ENCODE assay signal across 1 mouse cellular context in the genomic region with DNA sequence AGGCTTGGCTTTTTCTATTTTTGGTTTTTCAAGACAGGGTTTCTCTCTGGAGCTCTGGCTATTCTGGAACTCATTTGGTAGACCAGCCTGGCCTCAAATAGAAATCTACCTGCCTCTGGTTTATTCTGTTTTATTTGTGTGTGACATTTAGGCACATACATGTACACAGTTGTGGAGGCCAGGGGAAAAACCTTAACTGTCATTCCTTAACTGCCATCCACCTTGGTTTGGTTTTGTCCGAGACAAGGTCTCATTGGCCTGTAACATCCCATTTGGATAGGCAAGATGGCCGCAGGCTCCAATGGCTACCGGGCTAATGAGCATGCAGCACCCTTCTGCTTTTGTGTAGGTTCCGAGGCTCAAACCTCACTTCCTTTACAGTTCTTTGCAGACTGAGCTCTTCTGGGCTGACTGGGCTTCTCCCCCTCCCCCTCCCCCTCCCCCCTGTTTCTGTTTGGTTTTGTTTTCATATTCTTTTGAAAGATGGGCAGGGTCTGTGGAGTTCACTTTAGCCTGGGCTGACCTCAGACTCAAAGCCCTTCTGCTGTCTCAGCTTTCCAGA.
TF ChIP-seq lines count a peak whose summit lies in the region.

No protein-coding gene starts in this region.

TF ChIP-seq in CH12.LX, 34 proteins besides CTCF, POLR2A, EP300 and RAD21:
- TF ChIP-seq MYC (IDR thresholded peaks at IDR 0.05; ENCODE audit: low read depth, low read length) (0 out of 2 replicates have a peak, but pooled peaks have one; percentile 42), NELFE (IDR thresholded peaks at IDR 0.05; ENCODE audit: low read depth, low read length) (no peak), NRF1 (IDR thresholded peaks at IDR 0.05; ENCODE audit: low read depth, low read length) (peak; percentile 72), TCF12 (IDR thresholded peaks at IDR 0.05; ENCODE audit: low read depth, low read length) (no peak), HCFC1 (IDR thresholded peaks at IDR 0.05; ENCODE audit: low read depth, low read length) (no peak; the same call in 1 of the 2 replicates), MXI1 (IDR thresholded peaks at IDR 0.05; ENCODE audit: low read depth, low read length) (no peak), ZC3H11A (IDR thresholded peaks at IDR 0.05; ENCODE audit: low read depth, low read length) (no peak), ZKSCAN1 (IDR thresholded peaks at IDR 0.05; ENCODE audit: borderline replicate concordance, low read depth, low read length) (no peak), MAX (IDR thresholded peaks at IDR 0.05; ENCODE audit: low read length) (peak; percentile 64), JUND (conservative IDR thresholded peaks at IDR 0.05; ENCODE audit: low read depth, low read length) (peak; percentile 53; the same call in 1 of the 2 replicates), ELF1 (IDR thresholded peaks at IDR 0.05; ENCODE audit: low read depth, low read length) (peak; percentile 33; the same call in 1 of the 2 replicates), UBTF (IDR thresholded peaks at IDR 0.05; ENCODE audit: low read depth, low read length) (no peak), TBP (conservative IDR thresholded peaks at IDR 0.05; ENCODE audit: low read depth, low read length) (0 out of 2 replicates have a peak, but pooled peaks have one; percentile 38), POLR2AphosphoS2 (IDR thresholded peaks at IDR 0.05; ENCODE audit: low read depth, low read length) (peak; percentile 63; the same call in 1 of the 2 replicates), KAT2A (IDR thresholded peaks at IDR 0.05; ENCODE audit: insufficient replicate concordance, low read length) (no peak), CHD1 (IDR thresholded peaks at IDR 0.05; ENCODE audit: low read depth, low read length) (no peak), USF1 (IDR thresholded peaks at IDR 0.05; ENCODE audit: low read depth, low read length) (no peak), SMC3 (IDR thresholded peaks at IDR 0.05; ENCODE audit: low read depth, low read length) (peak; percentile 9; the same call in 1 of the 2 replicates), JUN (IDR thresholded peaks at IDR 0.05; ENCODE audit: insufficient read depth, low read depth, low read length) (no peak), IRF4 (IDR thresholded peaks at IDR 0.05; ENCODE audit: low read depth, low read length) (no peak), BHLHE40 (IDR thresholded peaks at IDR 0.05; ENCODE audit: low read depth, low read length) (no peak), MAFK (IDR thresholded peaks at IDR 0.05; ENCODE audit: insufficient replicate concordance, low read length) (no peak), E2F4 (IDR thresholded peaks at IDR 0.05; ENCODE audit: insufficient replicate concordance, low read depth, low read length) (no peak), USF2 (conservative IDR thresholded peaks at IDR 0.05; ENCODE audit: low read depth, low read length) (no peak), RCOR1 (conservative IDR thresholded peaks at IDR 0.05; ENCODE audit: low read depth, low read length) (no peak; the same call in 1 of the 2 replicates), SIN3A (IDR thresholded peaks at IDR 0.05; ENCODE audit: low read length) (no peak)
